Mouse (Mus musculus) testis, adult 2 months (tissue): ENCODE results near the gene Mrpl20.

ENCODE experiments used
- CTCF ChIP-seq: fragments of 200-500 bp; IDR thresholded peaks from 2 replicates; pipeline ENCODE4 v1.5.1; 2012; ENCODE audit warnings: low read depth, mild to moderate bottlenecking, inconsistent platforms, low read length, moderate library complexity; ENCODE audit not compliant: control insufficient read depth, insufficient read depth, insufficient replicate concordance
- POLR2A ChIP-seq: fragments of 200-500 bp; IDR thresholded peaks from 2 replicates; pipeline ENCODE4 v1.6.1; 2012; ENCODE audit warnings: low read depth, mild to moderate bottlenecking, inconsistent platforms, low read length, moderate library complexity; ENCODE audit not compliant: control insufficient read depth

DNA sequence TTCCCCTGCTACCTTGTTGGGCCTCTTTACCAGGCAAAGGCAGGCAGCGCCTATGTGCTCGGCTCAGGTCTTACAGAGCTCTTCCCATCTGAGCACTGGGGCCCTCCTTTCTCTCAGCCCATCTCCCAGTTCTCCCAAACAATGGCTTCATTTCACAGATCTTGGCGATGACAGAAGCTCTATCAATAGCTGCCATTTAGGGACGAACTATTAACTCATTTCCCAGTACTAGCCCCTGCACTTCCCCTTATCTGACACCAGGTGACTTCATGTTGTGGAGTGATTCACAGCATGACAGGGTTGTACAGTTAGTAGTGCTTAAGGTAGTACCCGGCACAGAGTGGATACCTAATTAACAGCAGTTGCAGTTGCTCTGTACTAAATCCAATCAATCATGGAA, 16.9 kb upstream of the Mrpl20 start, which contains the start of gene Tmem88b:
- TF ChIP-seq CTCF (no peak), POLR2A (no peak)
